Mouse (Mus musculus) cerebellum, adult 8-10 months (tissue): ENCODE measurements at regions not wholly inside any gene's neighbourhood (a gene's known extent, or its start where the extent isn't known, plus 50 kb on each side); places are given as distances from the start of the nearest gene placed in this dataset.
"Not testable (repeated sequence)": the region's sequence is repeated elsewhere in the genome, so short reads cannot be mapped to it uniquely, and the experiment has no call there.

ENCODE experiments used
- DNase-seq: peaks from one replicate; pipeline ENCODE4 v3.0.0; 2022

- DNase-seq = no peak
Observed at GRCm38 (mm10) chr12:5757766-5758165, 382.3 kb upstream of the Klhl29 start.

GRCm38 (mm10) chr12:5757361-5757760 is 381.9 kb upstream of the Klhl29 start:
- DNase-seq = no peak

- no peak for DNase-seq
Observed at GRCm38 (mm10) chr12:5753831-5754230, 378.3 kb upstream of the Klhl29 start.

GRCm38 (mm10) chr12:5744086-5744709 is 368.7 kb upstream of the Klhl29 start:
- DNase-seq = no peak

- DNase-seq = no peak
Observed at GRCm38 (mm10) chr12:5736066-5736465, 360.6 kb upstream of the Klhl29 start.

GRCm38 (mm10) chr12:5734902-5735301 is 359.4 kb upstream of the Klhl29 start:
- no peak for DNase-seq

- no peak for DNase-seq
Observed at GRCm38 (mm10) chr12:5723113-5723512, 347.6 kb upstream of the Klhl29 start.

- not testable (repeated sequence) for DNase-seq
Observed at GRCm38 (mm10) chr12:5717527-5717926, 342.0 kb upstream of the Klhl29 start.

- DNase-seq = no peak
Observed at GRCm38 (mm10) chr12:5698778-5699454, 323.4 kb upstream of the Klhl29 start.

- no peak for DNase-seq
Observed at GRCm38 (mm10) chr12:5682182-5682581, 306.7 kb upstream of the Klhl29 start.

GRCm38 (mm10) chr12:5678126-5678525 is 302.6 kb upstream of the Klhl29 start:
- DNase-seq = not testable (repeated sequence)

- DNase-seq = no peak
Observed at GRCm38 (mm10) chr12:5668486-5668885, 293.0 kb upstream of the Klhl29 start.

- no peak for DNase-seq
Observed at GRCm38 (mm10) chr12:5637571-5638275, 262.2 kb upstream of the Klhl29 start.

GRCm38 (mm10) chr12:5633971-5634370 is 258.5 kb upstream of the Klhl29 start:
- DNase-seq = no peak

GRCm38 (mm10) chr12:5601084-5601654 is 225.7 kb upstream of the Klhl29 start:
- no peak for DNase-seq

GRCm38 (mm10) chr12:5599426-5599825 is 223.9 kb upstream of the Klhl29 start:
- no peak for DNase-seq

- no peak for DNase-seq
Observed at GRCm38 (mm10) chr12:5598961-5599360, 223.5 kb upstream of the Klhl29 start.

GRCm38 (mm10) chr12:5572831-5573230 is 197.3 kb upstream of the Klhl29 start:
- no peak for DNase-seq

- DNase-seq = no peak
Observed at GRCm38 (mm10) chr12:5568941-5569340, 193.5 kb upstream of the Klhl29 start.

- DNase-seq = no peak
Observed at GRCm38 (mm10) chr12:5566231-5566630, 190.7 kb upstream of the Klhl29 start.

- no peak for DNase-seq
Observed at GRCm38 (mm10) chr12:5552607-5553006, 177.1 kb upstream of the Klhl29 start.

GRCm38 (mm10) chr12:5551901-5552300 is 176.4 kb upstream of the Klhl29 start:
- DNase-seq = no peak

- DNase-seq = no peak
Observed at GRCm38 (mm10) chr12:5549796-5550195, 174.3 kb upstream of the Klhl29 start.

GRCm38 (mm10) chr12:5547698-5548097 is 172.2 kb upstream of the Klhl29 start:
- DNase-seq = no peak
